Mouse (Mus musculus): Measurements from ENCODE around the gene Man2b1.

Man2b1 gene

DNA sequence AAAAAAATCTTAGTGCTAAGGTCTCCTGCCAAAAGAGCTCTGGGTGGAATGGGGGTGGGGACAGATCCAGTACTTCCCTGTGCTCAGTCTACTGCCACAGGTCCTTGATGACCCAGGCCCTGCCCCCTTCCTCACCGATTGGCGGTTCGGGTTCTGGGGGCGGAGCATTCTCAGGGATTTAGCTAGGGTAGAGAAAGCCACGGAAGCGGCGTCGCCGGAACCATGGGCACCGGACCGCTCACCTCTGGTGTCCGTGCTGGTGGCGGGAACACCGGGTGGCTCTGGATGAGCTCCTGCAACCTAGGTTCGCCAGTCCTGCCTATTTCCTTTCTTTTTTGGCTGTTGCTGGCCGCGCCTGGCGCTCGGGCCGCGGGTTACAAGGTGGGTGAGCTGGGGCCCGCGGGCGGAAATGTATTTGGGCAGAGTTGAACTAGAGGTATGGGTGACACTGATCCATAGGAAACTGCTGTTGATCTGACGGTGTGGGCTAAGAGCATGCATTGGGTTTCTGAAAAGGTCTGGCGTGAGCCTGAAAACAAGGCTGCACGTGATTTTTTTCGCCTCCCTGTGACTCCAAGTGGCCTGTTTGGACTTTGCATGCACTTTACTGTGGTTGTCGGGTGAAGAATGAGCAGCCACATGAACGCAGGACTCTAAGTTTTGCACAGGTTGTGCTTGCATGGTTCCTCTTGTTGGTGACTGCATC, at the start of gene Man2b1:
TSS of gene Man2b1 (plus strand) at position 163 of the 706 bp plus-strand sequence.
- peak; percentile 60 for DNase-seq (ENCODE audit: low read depth, low spot score)

DNA sequence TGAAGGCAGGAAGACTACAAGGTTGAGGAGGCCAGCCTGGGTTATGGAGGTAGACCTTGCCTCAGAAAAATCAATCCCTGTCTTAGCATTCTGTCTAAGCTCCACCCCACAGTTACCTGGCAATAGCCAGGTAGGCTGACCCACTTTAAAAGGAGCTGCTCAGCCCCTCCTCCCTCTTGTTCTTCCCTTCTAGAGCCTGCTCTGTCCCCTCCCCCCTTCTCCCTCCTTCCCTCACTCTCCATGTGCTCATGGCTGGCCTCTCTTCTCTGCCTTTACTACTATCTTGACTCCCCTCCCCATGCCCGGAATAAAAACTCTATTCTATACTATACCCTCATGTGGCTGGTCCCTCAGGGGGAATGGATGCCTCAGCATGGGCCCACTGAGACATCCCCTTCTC, 49.2 kb upstream of the Man2b1 start:
- no peak for DNase-seq (ENCODE audit: low read depth, low spot score)

DNA sequence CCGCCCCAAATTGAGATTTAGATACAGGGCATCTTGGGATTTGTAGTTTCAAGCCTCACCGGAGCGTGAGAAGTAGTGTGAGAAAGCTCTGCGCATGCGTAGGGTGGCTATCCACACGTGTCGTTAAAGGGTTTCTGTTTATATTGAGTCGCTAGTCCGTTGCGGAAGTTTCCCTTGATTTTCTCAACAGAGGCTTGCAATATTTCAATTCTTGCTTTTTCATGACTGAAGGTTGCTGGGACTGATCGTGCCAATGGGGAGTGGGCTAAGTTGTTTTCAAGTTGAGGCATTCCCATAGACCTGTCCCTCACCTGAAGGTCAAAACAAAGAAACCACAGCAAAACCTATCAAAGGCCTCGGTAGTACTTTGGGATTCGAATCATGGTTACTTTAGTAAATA, 48.3 kb upstream of the Man2b1 start:
- DNase-seq (ENCODE audit: low read depth, low spot score): no peak

DNA sequence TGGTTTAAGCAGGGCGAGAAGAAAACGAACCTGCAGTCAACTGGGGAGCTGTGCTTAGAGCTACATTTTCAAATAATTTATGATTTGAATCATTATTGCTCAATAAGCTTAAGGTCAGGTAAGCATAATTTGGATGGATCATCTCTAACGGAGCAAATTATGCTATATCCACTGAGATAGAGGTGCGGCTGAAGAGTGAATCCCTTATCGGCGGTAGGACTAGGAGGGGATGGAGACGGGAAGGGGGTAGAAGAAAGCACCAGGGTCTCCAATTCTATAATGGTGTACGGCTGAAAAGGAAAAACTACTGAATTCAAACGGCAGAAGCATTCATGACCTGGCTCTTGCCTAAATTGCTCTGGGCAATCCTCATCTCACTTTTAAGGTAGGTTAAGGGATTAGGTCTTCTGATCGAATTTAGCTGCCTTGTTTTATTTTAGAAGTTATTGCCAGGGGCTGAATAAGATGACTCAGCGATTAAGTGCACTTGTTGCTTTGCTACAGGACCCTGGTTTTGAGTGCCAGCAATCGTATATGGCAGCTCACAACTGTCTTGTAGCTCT, 47.8 kb upstream of the Man2b1 start:
- no peak for DNase-seq (ENCODE audit: low read depth, low spot score)

DNA sequence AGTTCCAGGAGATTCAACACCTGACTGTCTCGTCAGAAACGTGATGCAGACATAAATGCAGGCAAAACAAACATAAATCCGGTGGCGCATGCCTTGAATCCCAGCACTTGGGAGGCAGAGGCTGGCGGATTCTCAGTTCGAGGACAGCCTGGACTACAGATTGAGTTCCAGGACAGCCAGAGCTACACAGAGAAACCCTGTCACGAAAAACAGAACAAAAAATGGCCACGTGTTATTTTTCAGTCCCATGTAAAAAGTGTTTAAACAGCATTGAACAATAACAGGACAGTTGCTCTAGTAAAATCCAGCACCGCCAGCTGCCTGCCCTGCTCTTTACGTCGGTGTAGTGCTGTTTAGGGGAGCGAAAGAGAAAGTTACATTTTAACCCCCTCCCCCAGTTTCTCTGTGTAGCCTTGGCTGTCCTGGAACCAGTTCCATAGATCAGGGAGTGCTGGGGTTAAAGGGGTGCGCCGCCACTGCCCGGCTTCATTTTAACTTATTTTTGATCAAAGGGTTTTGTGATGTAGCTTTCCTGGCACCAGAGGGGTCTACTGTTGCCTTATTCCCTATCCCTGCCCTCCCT, 47.3 kb upstream of the Man2b1 start:
- no peak for DNase-seq (ENCODE audit: low read depth, low spot score)

DNA sequence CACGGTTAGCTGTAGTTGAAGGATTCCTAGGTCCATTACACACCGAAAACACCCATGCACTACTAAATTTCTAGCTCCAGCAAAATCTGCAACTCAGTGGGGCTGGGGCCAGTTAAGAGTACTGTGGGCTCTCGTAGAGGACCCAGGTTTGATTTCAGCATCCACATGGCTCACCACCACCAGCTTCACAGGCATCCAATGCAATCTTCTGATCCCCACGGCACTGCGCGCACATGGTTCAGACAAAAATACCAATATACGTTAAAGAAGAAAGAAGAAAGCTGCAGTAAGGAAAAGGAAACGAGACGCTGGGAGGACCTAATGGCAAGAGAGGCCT, 46.7 kb upstream of the Man2b1 start:
- no peak for DNase-seq (ENCODE audit: low read depth, low spot score)

DNA sequence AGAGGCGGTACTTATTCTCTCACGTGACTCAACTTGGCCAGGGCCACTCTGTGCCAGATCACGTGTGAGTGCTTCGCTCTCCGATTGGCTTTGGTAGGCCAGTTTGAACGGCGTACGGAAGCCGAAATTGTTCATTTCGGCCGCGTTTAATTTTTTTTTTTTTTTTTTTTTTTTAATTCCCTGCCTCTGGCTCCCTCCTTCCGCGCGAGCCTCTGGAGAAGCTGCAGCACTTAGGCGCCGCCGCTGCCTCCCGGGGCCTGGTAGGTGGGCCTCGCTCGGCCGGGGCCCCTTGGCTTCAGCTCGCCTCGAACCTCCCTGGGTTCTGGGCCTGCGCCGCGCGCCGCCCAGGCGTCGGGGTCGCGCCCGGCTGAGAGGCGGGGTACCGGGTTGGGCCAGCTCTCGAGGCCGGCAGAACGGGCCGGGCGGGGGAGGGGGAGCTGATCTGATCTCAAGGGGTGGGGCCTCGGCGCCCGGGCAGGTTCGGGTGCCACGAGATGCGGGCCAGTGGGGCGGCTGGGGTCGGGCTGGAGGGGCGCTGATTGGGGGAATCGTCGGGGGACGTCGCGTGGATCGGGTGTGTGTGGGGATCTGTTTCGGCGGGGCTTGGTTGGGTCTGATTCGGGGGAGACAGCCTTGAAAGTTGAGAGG, 46.2 kb upstream of the Man2b1 start, which contains the start of gene Tnpo2:
TSS of gene Tnpo2 (plus strand) at position 198 of the 648 bp plus-strand sequence.
- DNase-seq (ENCODE audit: low read depth, low spot score): peak; percentile 97

DNA sequence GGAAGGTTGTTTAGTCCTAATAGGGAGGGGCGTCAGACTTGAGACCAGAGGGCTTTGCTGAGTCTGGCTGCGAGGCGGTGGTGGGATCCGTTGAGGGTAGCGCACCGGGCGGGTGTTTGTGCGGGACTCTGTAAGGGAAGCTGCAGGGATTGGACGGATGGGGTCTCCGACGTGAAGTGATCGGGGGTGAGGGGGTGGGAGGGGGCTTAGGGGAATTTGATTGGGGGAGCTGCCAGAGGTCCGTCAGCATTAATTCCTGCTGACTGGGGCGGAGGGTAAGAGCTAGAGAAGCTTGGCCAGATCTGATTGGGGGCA, 45.7 kb upstream of the Man2b1 start:
- no peak for DNase-seq (ENCODE audit: low read depth, low spot score)

DNA sequence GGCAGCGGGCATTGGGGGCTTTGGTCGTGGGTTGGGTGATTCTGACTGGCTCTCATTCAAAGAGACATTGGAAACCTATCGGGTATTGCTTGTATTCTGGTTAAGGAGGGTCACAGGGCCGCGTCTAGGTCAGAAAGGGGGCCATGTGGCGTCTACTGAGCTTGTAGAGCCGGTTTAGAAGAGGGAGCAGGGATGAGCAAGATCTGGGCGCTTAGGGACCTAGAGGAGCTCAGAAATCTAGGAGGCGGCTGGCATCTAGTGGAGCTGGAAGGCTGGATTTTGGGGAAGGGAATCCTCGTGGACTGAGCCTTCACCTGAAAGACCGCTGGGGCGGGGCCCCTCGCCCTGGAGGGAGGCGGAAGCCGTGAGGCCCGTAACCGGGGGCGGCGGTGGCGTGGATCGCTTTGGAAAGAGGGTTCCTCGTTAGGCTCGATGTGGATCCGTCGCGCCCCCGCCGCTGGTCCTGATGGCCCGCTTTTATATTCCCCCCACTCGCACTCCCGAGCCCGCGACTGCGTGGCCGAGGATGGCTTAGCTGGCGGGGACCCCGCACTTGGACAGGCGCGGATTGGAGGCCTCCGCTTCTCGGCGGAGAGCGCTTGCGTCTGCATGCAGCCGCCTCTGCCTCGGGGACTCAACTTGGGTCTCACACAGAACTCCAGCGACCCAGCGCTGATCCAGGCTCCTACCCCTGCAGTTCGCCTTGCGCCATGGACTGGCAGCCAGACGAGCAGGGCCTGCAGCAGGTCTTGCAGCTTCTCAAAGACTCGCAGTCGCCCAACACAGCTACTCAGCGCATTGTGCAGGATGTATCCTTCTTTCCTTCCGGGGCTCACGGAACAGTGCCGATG, 45.2 kb upstream of the Man2b1 start:
- DNase-seq (ENCODE audit: low read depth, low spot score): no peak

DNA sequence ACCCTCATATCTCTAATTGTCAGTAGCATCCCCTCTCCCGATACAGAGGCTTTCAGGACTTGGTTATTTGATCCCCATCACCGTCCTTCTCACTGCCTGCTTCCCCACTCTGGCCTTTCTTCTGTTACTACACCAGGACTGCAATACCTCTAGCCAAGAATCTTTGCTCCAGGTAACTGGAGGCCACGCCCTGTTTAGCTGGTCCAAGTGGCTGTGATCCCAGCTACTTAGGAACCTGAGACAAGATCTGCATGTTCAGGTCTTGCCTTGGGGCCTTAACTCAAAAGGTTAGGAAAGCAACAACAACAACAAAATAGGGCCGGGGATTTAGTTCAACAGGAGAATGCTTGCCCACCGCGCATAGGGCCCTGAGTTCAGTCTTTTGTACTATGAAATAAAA, 39.5 kb upstream of the Man2b1 start:
- DNase-seq (ENCODE audit: low read depth, low spot score): no peak

DNA sequence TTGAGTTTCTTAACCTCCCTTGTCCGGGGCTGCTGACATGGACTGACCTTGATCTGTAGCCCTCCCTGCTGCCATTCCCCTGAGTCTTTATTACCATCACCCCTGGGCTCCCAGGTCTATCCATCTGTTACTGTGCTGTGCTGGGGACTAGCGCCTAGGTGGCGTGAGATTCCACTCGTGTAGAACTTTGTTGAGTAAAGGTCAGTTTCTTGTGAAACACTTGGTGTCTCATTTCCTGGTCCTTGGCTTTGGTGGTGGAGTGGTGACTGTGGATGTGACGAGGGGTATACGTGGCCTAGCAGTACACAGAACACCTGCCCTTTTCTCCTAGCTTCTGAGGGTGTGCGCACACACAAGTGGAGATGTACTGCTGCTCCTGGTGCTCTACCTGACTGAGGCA, 25.7 kb upstream of the Man2b1 start:
- DNase-seq (ENCODE audit: low read depth, low spot score): no peak

DNA sequence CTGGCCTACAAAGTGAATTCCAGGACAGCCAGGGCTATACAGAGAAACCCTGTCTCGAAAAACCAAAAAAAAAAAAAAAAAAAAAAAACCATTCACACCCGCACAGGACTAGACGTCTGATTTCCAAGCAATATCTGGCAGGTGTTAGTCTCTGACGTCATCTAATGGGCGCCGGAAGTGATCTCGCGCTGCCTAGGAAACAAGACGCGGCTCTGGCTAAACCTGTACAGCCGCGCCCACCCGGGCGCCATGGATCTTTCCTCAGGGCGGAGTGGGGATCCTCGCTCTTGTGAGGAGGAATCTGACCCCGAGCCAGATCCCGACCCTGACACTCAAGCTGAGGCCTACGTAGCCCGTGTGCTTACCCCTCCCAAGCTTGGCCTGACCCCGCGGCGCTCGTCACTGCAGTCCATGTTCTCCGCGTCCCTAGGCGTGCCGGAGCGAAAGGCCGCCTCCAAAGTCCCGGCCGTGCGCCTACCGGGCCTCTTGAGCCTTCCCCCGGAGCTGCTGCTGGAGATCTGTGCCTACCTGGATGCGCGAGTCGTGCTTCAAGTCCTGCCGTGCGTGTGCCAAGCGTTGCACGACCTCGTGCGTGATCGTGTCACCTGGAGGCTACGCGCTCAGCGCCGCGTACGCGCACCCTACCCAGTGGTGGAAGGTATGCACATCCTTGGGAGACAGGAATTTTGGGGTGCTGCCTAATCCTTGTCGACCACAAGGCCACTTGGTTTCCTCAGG, 23.0 kb upstream of the Man2b1 start, which contains the start of gene Fbxw9:
TSS of gene Fbxw9 (plus strand) at position 177 of the 738 bp plus-strand sequence.
- peak; percentile 92 for DNase-seq (ENCODE audit: low read depth, low spot score)

DNA sequence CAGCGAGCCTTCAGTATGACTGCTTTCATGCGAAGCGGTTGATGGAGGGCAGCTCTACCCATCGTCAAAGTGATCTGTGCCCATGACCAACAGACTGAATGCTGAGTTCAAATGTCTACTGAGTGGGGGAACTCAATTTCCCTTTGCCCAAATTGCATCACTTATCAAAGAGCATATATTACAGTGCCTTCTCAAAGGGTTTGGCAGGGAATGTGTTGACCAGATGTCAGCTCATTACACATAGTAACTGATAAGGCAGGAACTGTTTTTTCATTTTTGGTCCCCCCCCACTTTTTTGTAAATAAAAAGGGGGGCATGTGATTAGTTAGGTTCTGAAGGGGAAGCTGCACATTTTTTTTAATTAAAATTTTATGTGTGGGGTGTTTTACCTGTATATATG, 20.5 kb upstream of the Man2b1 start:
- DNase-seq (ENCODE audit: low read depth, low spot score): no peak

DNA sequence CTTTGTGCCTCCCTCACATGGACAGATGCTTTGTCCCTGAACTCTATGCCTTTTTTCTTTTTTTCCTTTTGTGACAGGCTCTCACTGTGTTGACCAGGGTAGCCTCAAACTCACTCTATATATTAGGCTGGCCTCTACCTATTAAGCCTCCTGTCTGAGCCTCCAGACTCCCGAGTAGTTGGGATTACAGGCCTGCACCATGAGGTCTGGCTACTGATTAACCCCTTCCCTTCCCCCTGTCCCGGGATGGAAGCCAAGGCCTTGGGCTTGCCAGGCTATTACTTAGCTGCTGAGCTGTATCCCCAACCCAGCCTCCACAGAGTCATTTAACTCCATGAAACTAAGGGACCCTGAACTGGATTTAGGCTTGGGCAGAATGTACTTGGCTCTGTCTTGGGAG, 17.9 kb upstream of the Man2b1 start:
- no peak for DNase-seq (ENCODE audit: low read depth, low spot score)

DNA sequence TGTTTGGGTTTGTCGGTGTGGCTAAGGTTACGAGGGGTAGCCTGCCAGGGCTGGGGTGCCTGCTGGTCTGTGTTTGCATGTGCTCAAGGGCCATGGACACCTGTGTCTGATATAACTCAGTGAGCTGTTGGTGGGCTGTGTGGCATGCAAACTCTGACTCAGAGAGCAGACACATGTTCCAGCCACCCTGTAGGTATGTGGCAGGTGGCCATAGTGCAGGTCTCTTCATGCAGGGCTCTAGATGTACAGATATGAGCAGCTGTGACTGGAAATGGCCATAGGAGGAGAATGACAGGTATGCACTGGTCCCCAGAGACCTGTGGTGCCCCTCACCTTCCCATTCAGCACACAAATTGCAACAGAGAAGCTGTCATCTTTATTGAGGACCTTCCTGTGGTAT, 15.9 kb upstream of the Man2b1 start:
- DNase-seq (ENCODE audit: low read depth, low spot score): no peak

DNA sequence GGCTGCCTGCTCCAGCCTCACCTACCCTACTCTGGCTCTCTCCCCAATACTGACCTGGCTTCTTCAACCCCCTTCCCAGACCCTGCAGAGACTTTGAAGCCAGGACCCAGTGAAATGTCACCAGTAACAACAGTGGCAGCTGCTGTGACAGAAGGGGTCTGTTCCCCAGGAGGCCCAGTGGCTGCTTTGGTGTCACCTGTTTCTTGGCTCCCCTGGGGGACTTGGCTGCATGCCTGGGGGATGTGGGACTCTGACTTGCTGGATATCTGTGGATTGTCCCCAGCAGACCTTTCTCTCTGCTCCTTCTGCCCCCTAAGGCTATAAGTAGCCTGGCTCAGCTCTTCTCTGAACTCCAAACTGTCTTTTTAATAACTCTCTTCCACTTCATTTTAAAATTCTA, 15.1 kb upstream of the Man2b1 start, which contains the start of gene Gm5741:
TSS of gene Gm5741 (minus strand) at position 1 of the 400 bp plus-strand sequence.
- no peak for DNase-seq (ENCODE audit: low read depth, low spot score)

DNA sequence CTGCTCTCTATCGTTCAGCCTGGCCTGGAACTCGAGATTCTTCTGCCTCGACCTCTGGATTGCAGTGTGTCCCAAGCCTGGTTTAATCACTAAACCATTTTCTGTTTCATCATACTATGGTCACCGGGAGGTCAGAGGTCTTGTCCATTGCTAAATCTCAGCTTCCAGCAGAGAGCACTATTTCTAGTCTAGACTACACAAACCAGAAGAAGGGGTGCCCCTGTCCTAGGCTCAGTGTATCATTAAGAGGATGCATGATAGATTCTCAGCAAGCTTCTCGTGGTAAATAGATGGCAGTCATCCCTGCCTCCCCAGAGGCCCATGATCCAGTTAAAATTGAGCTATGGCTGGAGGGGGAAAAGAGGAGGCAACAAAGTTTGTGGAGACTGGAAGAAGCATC, 12.0 kb upstream of the Man2b1 start:
- DNase-seq (ENCODE audit: low read depth, low spot score): no peak

DNA sequence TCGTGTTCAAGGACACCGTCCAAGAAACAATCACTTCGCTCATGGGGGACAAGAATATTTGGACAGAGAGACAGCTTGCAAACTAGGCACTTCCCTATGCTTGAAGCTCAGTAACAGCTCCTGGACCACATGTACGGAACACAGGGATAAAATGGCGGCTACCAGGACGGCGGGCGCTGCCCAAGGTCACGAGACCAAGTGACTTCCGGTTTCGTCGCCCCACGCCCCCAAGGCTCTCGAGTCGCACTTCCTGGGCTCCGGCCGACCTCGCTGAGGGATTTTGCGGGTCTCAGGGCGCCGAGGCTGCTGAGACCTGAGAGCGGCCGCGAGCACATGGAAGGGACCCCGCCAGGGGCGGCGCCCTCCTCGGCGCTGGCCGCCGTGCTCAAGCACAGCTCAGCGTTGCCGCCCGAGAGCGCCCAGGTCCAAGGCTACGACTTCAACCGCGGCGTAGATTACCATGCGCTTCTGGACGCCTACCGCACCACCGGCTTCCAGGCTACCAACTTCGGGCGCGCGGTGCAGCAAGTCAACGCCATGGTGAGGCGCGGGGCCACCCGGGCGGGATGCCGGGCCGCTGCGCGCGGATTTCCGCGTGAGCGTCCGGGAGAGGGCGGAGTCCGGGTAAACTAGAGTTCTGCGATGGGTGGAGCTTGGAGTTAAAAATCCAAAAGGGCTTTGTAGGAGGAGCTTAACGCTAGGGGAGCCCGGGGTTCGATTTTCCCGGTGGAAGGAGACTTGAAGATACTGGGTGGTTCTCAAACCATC, 11.4 kb upstream of the Man2b1 start, which contains the start of gene Dhps:
TSS of gene Dhps (plus strand) at position 244 of the 768 bp plus-strand sequence.
- DNase-seq (ENCODE audit: low read depth, low spot score): peak; percentile 83

DNA sequence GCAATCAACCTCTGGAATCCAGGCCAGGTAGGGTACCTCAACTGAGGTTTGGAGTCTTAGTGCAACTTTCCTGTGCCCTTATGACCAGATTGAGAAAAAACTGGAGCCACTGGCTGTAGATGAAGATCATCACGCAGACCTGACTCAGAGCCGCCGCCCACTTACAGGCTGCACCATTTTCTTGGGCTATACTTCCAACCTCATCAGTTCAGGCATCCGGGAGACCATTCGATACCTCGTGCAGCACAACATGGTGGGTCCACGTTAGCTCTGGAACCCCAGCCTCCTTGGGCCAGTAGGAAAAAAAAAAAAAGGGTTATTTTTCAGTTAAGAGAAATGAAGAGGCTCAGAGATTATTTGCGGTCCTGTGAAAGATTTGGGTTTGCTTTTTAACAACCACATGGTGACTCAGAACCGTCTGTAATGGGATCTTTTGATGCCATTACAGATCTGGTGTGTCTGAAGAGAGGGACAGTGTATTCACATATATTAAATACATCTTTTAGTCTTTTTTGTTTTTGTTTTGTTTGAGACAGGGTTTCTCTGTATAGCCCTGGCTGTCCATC, 10.6 kb upstream of the Man2b1 start:
- no peak for DNase-seq (ENCODE audit: low read depth, low spot score)

DNA sequence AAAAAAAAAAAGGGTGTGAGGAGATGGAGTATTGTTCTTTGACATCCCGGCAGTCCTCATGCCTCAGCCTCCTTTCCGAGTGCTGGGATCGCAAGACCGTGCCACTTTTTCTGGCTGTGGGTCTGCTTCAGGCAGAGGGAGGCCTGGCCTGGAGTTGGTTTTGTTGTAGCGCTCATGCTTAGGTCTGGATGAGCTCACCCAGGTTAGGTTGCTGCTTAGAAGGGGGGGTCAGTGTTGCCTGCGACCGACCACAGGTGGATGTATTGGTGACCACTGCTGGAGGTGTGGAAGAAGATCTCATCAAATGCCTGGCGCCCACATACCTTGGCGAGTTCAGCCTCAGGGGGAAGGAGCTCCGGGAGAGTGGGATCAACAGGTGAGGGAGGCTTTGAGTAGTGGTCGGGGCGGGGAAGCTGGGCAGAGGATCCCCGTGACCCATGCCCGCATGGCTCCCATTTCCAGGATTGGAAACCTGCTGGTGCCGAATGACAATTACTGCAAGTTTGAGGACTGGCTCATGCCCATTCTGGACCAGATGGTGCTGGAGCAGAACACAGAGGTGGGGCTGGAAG, 9.9 kb upstream of the Man2b1 start:
- DNase-seq (ENCODE audit: low read depth, low spot score): no peak

All from brain, embryonic 18.5 days (tissue).